Mouse (Mus musculus): ENCODE measurements around the gene Spdef.

GRCm38 (mm10) chr17:27700812-27701211 lies 27.9 kb downstream of the Spdef start:
- no peak for TF ChIP-seq CTCF (IDR thresholded peaks at IDR 0.05; ENCODE audit: low read depth)
- TF ChIP-seq EP300 (IDR thresholded peaks at IDR 0.05; ENCODE audit: low read depth): no peak

Data from liver, embryonic 14.5 days (tissue).